Mouse (Mus musculus): Measurements from ENCODE around the gene Dync1i1.

DNA sequence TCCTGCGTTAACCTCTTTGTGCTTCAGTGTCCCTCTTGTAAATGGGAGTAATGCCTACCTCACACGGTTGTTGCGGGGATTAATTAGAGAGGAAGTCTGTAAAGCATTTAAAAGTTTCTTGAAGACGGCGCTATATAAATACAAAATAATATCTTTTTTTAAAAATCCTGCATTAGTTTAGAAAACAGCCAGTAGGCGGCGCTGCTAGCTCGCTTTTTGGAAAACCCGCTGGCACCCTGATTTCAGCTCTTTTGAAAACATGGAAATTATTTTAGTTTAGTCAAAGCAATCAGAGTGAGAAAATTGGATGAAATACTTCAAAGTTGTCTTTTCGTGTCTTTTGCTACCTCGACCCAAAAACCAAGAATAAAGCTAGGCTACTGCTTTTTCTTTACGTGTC lies 132.9 kb downstream of the Dync1i1 start:
- TF ChIP-seq POLR2A (IDR thresholded peaks at IDR 0.05; ENCODE audit: borderline replicate concordance, extremely low read depth, low read depth, low read length) (no peak), CTCF (IDR thresholded peaks at IDR 0.05; ENCODE audit: insufficient read depth, low read length) (peak; percentile 56)

Data from lung, adult 2 months (tissue).